Mouse (Mus musculus) liver, adult 2 months (tissue): ENCODE measurements at regions not wholly inside any gene's neighbourhood (a gene's known extent, or its start where the extent isn't known, plus 50 kb on each side); places are given as distances from the start of the nearest gene placed in this dataset.

Source experiments
- DNase-seq: peaks from one replicate; pipeline ENCODE4 v3.0.0-alpha.2; 2011; ENCODE audit warnings: low read depth, low spot score; ENCODE audit errors: extremely low read depth
- H3K27ac ChIP-seq: fragments of 200-500 bp; replicated peaks from 2 replicates; pipeline ENCODE4 v1.5.1; 2012; ENCODE audit warnings: low read depth, mild to moderate bottlenecking, control low read depth, inconsistent platforms, low read length; ENCODE audit not compliant: insufficient read depth
- H3K27me3 ChIP-seq: fragments of 200-500 bp; 2 replicates; pipeline ENCODE4 v1.6.1; 2012; ENCODE audit warnings: mild to moderate bottlenecking, moderate library complexity, low read length, inconsistent platforms; ENCODE audit not compliant: control insufficient read depth, insufficient read depth
- H3K36me3 ChIP-seq: fragments of 200-500 bp; 2 replicates; pipeline ENCODE4 v1.6.1; 2012; ENCODE audit warnings: low read length, inconsistent platforms; ENCODE audit not compliant: control insufficient read depth, insufficient read depth
- H3K4me1 ChIP-seq: fragments of 200-500 bp; 2 replicates; pipeline ENCODE4 v1.6.1; 2011; ENCODE audit warnings: low read length; ENCODE audit not compliant: control insufficient read depth, insufficient read depth
- H3K4me3 ChIP-seq: fragments of 200-500 bp; 2 replicates; pipeline ENCODE4 v1.5.1; 2011; ENCODE audit warnings: low read depth, mild to moderate bottlenecking, control low read depth, low read length, moderate library complexity; ENCODE audit not compliant: insufficient read depth
- H3K79me2 ChIP-seq: fragments of 200-500 bp; 2 replicates; pipeline ENCODE4 v1.6.1; 2012; ENCODE audit warnings: inconsistent platforms, mild to moderate bottlenecking, low read length, moderate library complexity; ENCODE audit not compliant: control insufficient read depth, insufficient read depth
- H3K9ac ChIP-seq: fragments of 200-500 bp; 2 replicates; pipeline ENCODE4 v1.6.1; 2012; ENCODE audit warnings: low read depth, mild to moderate bottlenecking, control low read depth, inconsistent platforms, low read length
- CTCF ChIP-seq: fragments of 200-500 bp; IDR thresholded peaks from 2 replicates; pipeline ENCODE4 v1.5.1; 2011; ENCODE audit warnings: low read depth, low read length, control low read depth
- POLR2A ChIP-seq: fragments of 200-500 bp; IDR thresholded peaks from 2 replicates; pipeline ENCODE4 v1.6.1; 2011; ENCODE audit warnings: low read length, control low read depth; ENCODE audit not compliant: insufficient read depth; ENCODE audit errors: extremely low read depth
- WGBS: fragments of 180-500 bp; shearing (Covaris S2); methylation state at CpG from one replicate; pipeline ENCODE4 v1.1.7; 2018; 5-methylcytosine and 5-hydroxymethylcytosine counted together

- Histone ChIP-seq H3K36me3 (no peaks in the 10 kb centered on the region), H3K9ac (no peak overlapping the region), H3K4me1 (peaks cover 11% of the 10 kb centered on the region), H3K27me3 (no peaks in the 10 kb centered on the region), H3K4me3 (no peak overlapping the region), H3K27ac (no peak overlapping the region), H3K79me2 (no peaks in the 10 kb centered on the region)
- no peak for TF ChIP-seq CTCF
- no peak for TF ChIP-seq POLR2A
- WGBS, result 88% methylated on average over 10 of the region's 10 CpGs
- no peak for DNase-seq
Measured at GRCm38 (mm10) chr2:68799993-68800740, 61.1 kb upstream of the Cers6 start.

GRCm38 (mm10) chr2:68804117-68804516 is 57.1 kb upstream of the Cers6 start:
- Histone ChIP-seq H3K79me2 (no peaks in the 10 kb centered on the region), H3K36me3 (no peaks in the 10 kb centered on the region), H3K4me1 (peaks cover 3% of the 10 kb centered on the region; the same call in 1 of the 2 replicates), H3K4me3 (no peak overlapping the region), H3K9ac (no peak overlapping the region), H3K27ac (no peak overlapping the region), H3K27me3 (no peaks in the 10 kb centered on the region)
- DNase-seq, result peak; percentile 56
- TF ChIP-seq POLR2A, result no peak
- TF ChIP-seq CTCF, result no peak
- WGBS, result 52% methylated on average over 6 of the region's 6 CpGs

GRCm38 (mm10) chr2:68805866-68806265 is 55.4 kb upstream of the Cers6 start:
- DNase-seq, result no peak
- no peak overlapping the region for H3K27ac ChIP-seq
- WGBS, result 77% methylated on average over 3 of the region's 3 CpGs
- TF ChIP-seq POLR2A (no peak), CTCF (no peak)
- H3K9ac ChIP-seq, result no peak overlapping the region
- peaks cover 3% of the 10 kb centered on the region; the same call in 1 of the 2 replicates for H3K4me1 ChIP-seq
- H3K36me3 ChIP-seq, result no peaks in the 10 kb centered on the region
- no peak overlapping the region for H3K4me3 ChIP-seq
- H3K79me2 ChIP-seq, result no peaks in the 10 kb centered on the region
- no peaks in the 10 kb centered on the region for H3K27me3 ChIP-seq

GRCm38 (mm10) chr2:68806311-68806895 is 54.8 kb upstream of the Cers6 start:
- Histone ChIP-seq H3K4me1 (peaks cover 3% of the 10 kb centered on the region; the same call in 1 of the 2 replicates), H3K27me3 (no peaks in the 10 kb centered on the region), H3K36me3 (no peaks in the 10 kb centered on the region), H3K4me3 (no peak overlapping the region), H3K27ac (no peak overlapping the region), H3K9ac (no peak overlapping the region), H3K79me2 (no peaks in the 10 kb centered on the region)
- TF ChIP-seq CTCF (no peak), POLR2A (no peak)
- WGBS, result 70% methylated on average over 10 of the region's 10 CpGs
- DNase-seq, result no peak
